Mouse (Mus musculus) midbrain, embryonic 13.5 days (tissue): Measurements from ENCODE around the gene Rxylt1. TPM values are rescaled to one million over a fixed set of nuclear protein-coding genes. Genes with fewer than 3 reads are reported as not detected.
A peak's percentile ranks its signal among the peaks of the same experiment; 100 is the strongest.

ENCODE experiments used
- ATAC-seq: fragments of 200-750 bp; cut with Nextera tagmentation; 2 replicates; pipeline ENCODE4 v1.8.0; 2017; ENCODE audit warnings: mild to moderate bottlenecking, moderate TSS enrichment, moderate library complexity
- H3K27ac ChIP-seq: fragments of 300-500 bp; sonication (generic); 2 replicates; pipeline ENCODE4 v1.5.1; 2015; ENCODE audit warnings: inconsistent platforms, mild to moderate bottlenecking, moderate library complexity
- H3K27me3 ChIP-seq: fragments of 300-500 bp; sonication (generic); 2 replicates; pipeline ENCODE4 v1.6.1; 2015; ENCODE audit warnings: mild to moderate bottlenecking, inconsistent platforms
- H3K36me3 ChIP-seq: fragments of 300-500 bp; sonication (generic); 2 replicates; pipeline ENCODE4 v1.6.1; 2015; ENCODE audit warnings: mild to moderate bottlenecking, inconsistent platforms
- H3K4me1 ChIP-seq: fragments of 300-500 bp; sonication (generic); replicated peaks from 2 replicates; pipeline ENCODE4 v1.6.1; 2015; ENCODE audit warnings: inconsistent platforms
- H3K4me2 ChIP-seq: fragments of 300-500 bp; sonication (generic); replicated peaks from 2 replicates; pipeline ENCODE4 v1.6.1; 2015; ENCODE audit warnings: moderate library complexity, mild to moderate bottlenecking, inconsistent platforms
- H3K4me3 ChIP-seq: fragments of 300-500 bp; sonication (generic); replicated peaks from 2 replicates; pipeline ENCODE4 v1.5.1; 2015; ENCODE audit warnings: mild to moderate bottlenecking, inconsistent platforms
- H3K9ac ChIP-seq: fragments of 300-500 bp; sonication (generic); replicated peaks from 2 replicates; pipeline ENCODE4 v1.6.1; 2015; ENCODE audit warnings: mild to moderate bottlenecking, inconsistent platforms
- H3K9me3 ChIP-seq: fragments of 300-500 bp; sonication (generic); 2 replicates; pipeline ENCODE4 v1.6.1; 2016; ENCODE audit warnings: mild to moderate bottlenecking, inconsistent platforms
- WGBS: fragments of 180-500 bp; shearing (Covaris S2); methylation state at CpG from one replicate; pipeline ENCODE4 v1.1.7; 2015; 5-methylcytosine and 5-hydroxymethylcytosine counted together
- polyA plus RNA-seq: library from polyadenylated mRNA; unstranded; fragments of >200 nt; fragmentation: Nextera tagmentation; extraction: Ambion mirVana; gene quantifications from 2 replicates; pipeline ENCODE4 v1.2.1, GENCODE M21; 2015

Gene Rxylt1
- polyA plus RNA-seq, 1 experiment from 2014 or later, result 32.1 TPM

- no peak overlapping the region for H3K4me3 ChIP-seq
- no peak overlapping the region for H3K9ac ChIP-seq
- WGBS, result 57% methylated on average over 3 of the region's 3 CpGs
- no peak overlapping the region for H3K4me2 ChIP-seq
- H3K4me1 ChIP-seq, result peaks cover 11% of the 10 kb centered on the region
- H3K27me3 ChIP-seq, result no peaks in the 10 kb centered on the region
- ATAC-seq, result peak; percentile 73; the same call in 1 of the 2 replicates
- no peaks in the 10 kb centered on the region; the same call in 1 of the 2 replicates for H3K9me3 ChIP-seq
- H3K36me3 ChIP-seq, result peaks cover 27% of the 10 kb centered on the region
- no peak overlapping the region for H3K27ac ChIP-seq
Measured at GRCm38 (mm10) chr10:122038554-122038953, 58.6 kb downstream of the Rxylt1 start.

GRCm38 (mm10) chr10:122033271-122033670 lies 63.9 kb downstream of the Rxylt1 start:
- H3K4me1 ChIP-seq, result no peaks in the 10 kb centered on the region
- H3K27me3 ChIP-seq, result no peaks in the 10 kb centered on the region
- H3K27ac ChIP-seq, result no peak overlapping the region
- H3K4me3 ChIP-seq, result no peak overlapping the region
- H3K4me2 ChIP-seq, result no peak overlapping the region
- peaks cover 19% of the 10 kb centered on the region for H3K36me3 ChIP-seq
- no peaks in the 10 kb centered on the region for H3K9me3 ChIP-seq
- H3K9ac ChIP-seq, result no peak overlapping the region
- ATAC-seq, result no peak
- WGBS, result 83% methylated on average over 5 of the region's 5 CpGs

GRCm38 (mm10) chr10:122030420-122030819 lies 66.8 kb downstream of the Rxylt1 start:
- Histone ChIP-seq H3K27ac (no peak overlapping the region), H3K4me2 (no peak overlapping the region), H3K36me3 (peaks cover 11% of the 10 kb centered on the region), H3K4me1 (no peaks in the 10 kb centered on the region), H3K9ac (no peak overlapping the region), H3K4me3 (no peak overlapping the region), H3K9me3 (no peaks in the 10 kb centered on the region), H3K27me3 (no peaks in the 10 kb centered on the region)
- ATAC-seq, result no peak
- 87% methylated on average over 5 of the region's 5 CpGs for WGBS

GRCm38 (mm10) chr10:122029738-122030137 lies 67.4 kb downstream of the Rxylt1 start:
- ATAC-seq, result no peak
- H3K4me3 ChIP-seq, result no peak overlapping the region
- H3K9ac ChIP-seq, result no peak overlapping the region
- H3K4me2 ChIP-seq, result no peak overlapping the region
- H3K36me3 ChIP-seq, result peaks cover 16% of the 10 kb centered on the region
- WGBS, result 83% methylated on average over 7 of the region's 7 CpGs
- H3K27me3 ChIP-seq, result no peaks in the 10 kb centered on the region
- H3K9me3 ChIP-seq, result no peaks in the 10 kb centered on the region
- no peak overlapping the region for H3K27ac ChIP-seq
- H3K4me1 ChIP-seq, result no peaks in the 10 kb centered on the region

Other genes with a start within 250 kb of the Rxylt1 start
- 40.1 and 40.9 TPM in 2 replicates for gene Srgap1, start 50.1 kb downstream of the Rxylt1 start, polyA plus RNA-seq